25 mouse cellular contexts compared by ENCODE assay signal in the genomic region with DNA sequence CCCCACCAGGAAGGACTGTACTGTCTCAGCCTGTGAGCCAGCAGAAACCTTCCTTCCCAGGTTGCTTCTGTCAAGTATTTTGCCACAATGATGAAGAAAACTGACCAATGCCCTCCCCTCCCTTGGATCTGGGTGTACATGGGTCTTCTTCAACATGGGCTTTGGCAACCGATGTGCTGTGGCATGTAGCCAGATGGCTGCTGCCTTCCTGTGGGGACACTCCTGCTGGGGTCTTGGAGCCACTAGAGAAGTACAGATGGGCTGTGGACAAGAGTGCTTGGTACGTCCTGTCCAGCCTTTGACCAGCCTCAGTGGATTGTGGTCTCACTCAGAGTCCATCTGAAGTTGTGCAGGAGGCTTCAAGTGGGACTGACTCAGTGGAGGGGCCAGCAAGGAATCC.
"Had no signal": no experiment of that assay in that cellular context is flagged by ENCODE, and none has a peak within 500 bp of the region (broad histone marks: within the 10 kb centered on the region; RNA-seq: fewer than 3 reads in every experiment).

No protein-coding gene starts in this region.

- H3K9ac ChIP-seq: heart, embryonic 12.5 days; hindbrain, embryonic 13.5 days; intestine, embryonic 15.5 days; limb, embryonic 12.5 days; liver, embryonic 13.5 days; liver, embryonic 15.5 days had no signal

- H3K4me3 ChIP-seq: heart, embryonic 10.5 days; heart, embryonic 12.5 days; hindbrain, embryonic 13.5 days; intestine, embryonic 15.5 days; layer of hippocampus, adult 2 months; left cerebral cortex, adult 2 months; limb, embryonic 10.5 days; limb, embryonic 12.5 days; liver, embryonic 13.5 days; liver, embryonic 15.5 days had no signal

- H3K4me2 ChIP-seq: heart, embryonic 12.5 days; hindbrain, embryonic 13.5 days; intestine, embryonic 15.5 days; limb, embryonic 12.5 days; liver, embryonic 11.5 days; liver, embryonic 13.5 days; liver, embryonic 15.5 days had no signal

- H3K9me3 ChIP-seq: heart, embryonic 10.5 days; heart, embryonic 12.5 days; hindbrain, embryonic 13.5 days; intestine, embryonic 15.5 days; limb, embryonic 10.5 days; limb, embryonic 12.5 days; liver, embryonic 13.5 days; liver, embryonic 15.5 days had no signal

- DNase-seq: gastrocnemius, postnatal 14 days; gastrocnemius, postnatal 36 days; heart, adult 18-20 months; heart, postnatal 10 days; heart, postnatal 36 days; kidney, adult 18-20 months; kidney, adult 8-10 months; kidney, postnatal 10 days; kidney, postnatal 25 days; kidney, postnatal 4 days; liver; liver, embryonic 13.5 days had no signal

- H3K27me3 ChIP-seq: heart, embryonic 12.5 days; intestine, embryonic 15.5 days; limb, embryonic 12.5 days; liver, embryonic 13.5 days had no signal

- H3K4me1 ChIP-seq: liver, embryonic 13.5 days; liver, embryonic 15.5 days had no signal

- H3K27ac ChIP-seq: heart, embryonic 10.5 days; hindbrain, embryonic 13.5 days; intestine, embryonic 15.5 days; layer of hippocampus, adult 2 months; left cerebral cortex, adult 2 months; limb, embryonic 10.5 days; limb, embryonic 12.5 days; liver, embryonic 13.5 days; liver, embryonic 15.5 days had no signal

- H3K36me3 ChIP-seq: heart, embryonic 10.5 days; heart, embryonic 12.5 days; hindbrain, embryonic 13.5 days; intestine, embryonic 15.5 days; limb, embryonic 10.5 days; limb, embryonic 12.5 days; liver, embryonic 13.5 days; liver, embryonic 15.5 days had no signal

- ATAC-seq: hindbrain, embryonic 16.5 days; inflammation-experienced regulatory T-cells, adult 6 months; intestine, embryonic 15.5 days; intestine, postnatal 0 days had no signal
